Mouse (Mus musculus): ENCODE data around the gene Hoxb7.

The Hoxb7 gene

GRCm38 (mm10) chr11:96267021-96267920 is 19.2 kb upstream of the Hoxb7 start:
- intact Hi-C loops (cut with DNase I) = no loop called here

- intact Hi-C loops (cut with DNase I) = no loop called here
These were observed 18.2 kb upstream of the Hoxb7 start for GRCm38 (mm10) chr11:96268031-96268745.

- intact Hi-C loops (cut with DNase I) = no loop called here
These were observed 16.6 kb upstream of the Hoxb7 start for GRCm38 (mm10) chr11:96269869-96270268.

- intact Hi-C loops (cut with DNase I) = no loop called here
These were observed 15.4 kb upstream of the Hoxb7 start, which contains the start of gene Hoxb9 for GRCm38 (mm10) chr11:96270996-96271540. TSS of gene Hoxb9 (plus strand) at chr11:96271457.

- intact Hi-C loops (cut with DNase I) = no loop called here
These were observed 14.8 kb upstream of the Hoxb7 start for GRCm38 (mm10) chr11:96271541-96272011.

- intact Hi-C loops (cut with DNase I) = no loop called here
These were observed 14.2 kb upstream of the Hoxb7 start for GRCm38 (mm10) chr11:96272024-96272921.

GRCm38 (mm10) chr11:96274428-96274827 is 12.0 kb upstream of the Hoxb7 start:
- intact Hi-C loops (cut with DNase I) = no loop called here

- intact Hi-C loops (cut with DNase I) = loop anchor here (5.0 kb wide), 1 partner anchor 276 kb away; no protein-coding TSS in a partner anchor
These were observed 10.5 kb upstream of the Hoxb7 start for GRCm38 (mm10) chr11:96275896-96276295.

GRCm38 (mm10) chr11:96277151-96278044 is 9.0 kb upstream of the Hoxb7 start:
- intact Hi-C loops (cut with DNase I) = loop anchor here (2.0 to 5.0 kb wide), 3 partner anchors 17 to 343 kb away; no protein-coding TSS in a partner anchor

GRCm38 (mm10) chr11:96278324-96278723 is 8.1 kb upstream of the Hoxb7 start:
- intact Hi-C loops (cut with DNase I) = loop anchor here (2.0 to 5.0 kb wide), 3 partner anchors 16 to 342 kb away; no protein-coding TSS in a partner anchor

GRCm38 (mm10) chr11:96278773-96279172 is 7.7 kb upstream of the Hoxb7 start:
- intact Hi-C loops (cut with DNase I) = loop anchor here (2.0 to 5.0 kb wide), 3 partner anchors 16 to 342 kb away; no protein-coding TSS in a partner anchor

GRCm38 (mm10) chr11:96279421-96280233 is 6.8 kb upstream of the Hoxb7 start:
- intact Hi-C loops (cut with DNase I) = loop anchor here (2.0 to 5.0 kb wide), 4 partner anchors 15 to 341 kb away; partner anchors contain the start of gene Hoxb2

GRCm38 (mm10) chr11:96280399-96281378 is 5.7 kb upstream of the Hoxb7 start:
- intact Hi-C loops (cut with DNase I) = loop anchor here (5.0 kb wide), 1 partner anchor 72 kb away; the partner anchor contains the start of gene Hoxb2

- intact Hi-C loops (cut with DNase I) = loop anchor here (5.0 kb wide), 1 partner anchor 71 kb away; the partner anchor contains the start of gene Hoxb2
These were observed 5.0 kb upstream of the Hoxb7 start for GRCm38 (mm10) chr11:96281396-96281795.

GRCm38 (mm10) chr11:96281855-96282570 is 4.4 kb upstream of the Hoxb7 start, which contains the start of gene Hoxb8:
TSS of gene Hoxb8 (plus strand) at chr11:96281905.
- intact Hi-C loops (cut with DNase I) = loop anchor here (5.0 kb wide), 1 partner anchor 70 kb away; the partner anchor contains the start of gene Hoxb2

- intact Hi-C loops (cut with DNase I) = loop anchor here (5.0 kb wide), 1 partner anchor 69 kb away; the partner anchor contains the start of gene Hoxb2
These were observed 3.5 kb upstream of the Hoxb7 start for GRCm38 (mm10) chr11:96282795-96283430.
